Mouse (Mus musculus) erythroblast, embryonic 14.5 days (primary cell): ENCODE results near the gene Dpy19l3.

Experiments used
- GATA1 ChIP-seq: IDR thresholded peaks from 2 replicates; pipeline ENCODE4 v1.6.1; 2012; ENCODE audit warnings: low read length, inconsistent platforms, mixed read lengths
- TAL1 ChIP-seq: IDR thresholded peaks from 3 replicates; pipeline ENCODE4 v1.6.1; 2012; ENCODE audit warnings: low read length, inconsistent platforms, mixed read lengths

- no peak for TF ChIP-seq GATA1
- no peak for TF ChIP-seq TAL1
Observed at GRCm38 (mm10) chr7:35744771-35745170, 9.5 kb downstream of the Dpy19l3 start.
